Mouse (Mus musculus): ENCODE data around the gene Zfp784. TPM values are rescaled to one million over a fixed set of nuclear protein-coding genes. Genes with fewer than 3 reads are reported as not detected.

Zfp784 gene
- total and polyA plus RNA-seq, 2 experiments from 2014 or later, result 5.0 to 5.2 TPM

- Histone ChIP-seq H3K9me3 (ENCODE audit: low read length) (no peaks in the 10 kb centered on the region), H3K9ac (peak overlapping the region; percentile 95), H3K36me3 (ENCODE audit: insufficient read depth) (no peaks in the 10 kb centered on the region), H3K4me2 (ENCODE audit: low read depth) (peak overlapping the region; percentile 73), H3K27me3 (ENCODE audit: insufficient read depth, low read length) (peaks cover 8% of the 10 kb centered on the region), H3K4me3 (ENCODE audit: low read depth, low read length) (peak overlapping the region; percentile 65), H3K4me1 (ENCODE audit: insufficient read depth) (peaks cover 43% of the 10 kb centered on the region), H3K27ac (ENCODE audit: low read depth, low read length) (no peak overlapping the region; the same call in 1 of the 2 replicates)
- 30% methylated on average over 11 of the region's 11 CpGs for WGBS
- no peak for ATAC-seq
- peak; percentile 36; the same call in 1 of the 2 replicates for TF ChIP-seq CTCF (IDR thresholded peaks at IDR 0.05; ENCODE audit: low read depth)
- DNase-seq, result no peak
These were observed 19.6 kb upstream of the Zfp784 start for GRCm38 (mm10) chr7:5057804-5058203.

- Histone ChIP-seq H3K4me1 (ENCODE audit: insufficient read depth) (peaks cover 44% of the 10 kb centered on the region), H3K27ac (ENCODE audit: low read depth, low read length) (peak overlapping the region; percentile 77), H3K4me3 (ENCODE audit: low read depth, low read length) (peak overlapping the region; percentile 65), H3K9me3 (ENCODE audit: low read length) (no peaks in the 10 kb centered on the region), H3K36me3 (ENCODE audit: insufficient read depth) (no peaks in the 10 kb centered on the region), H3K27me3 (ENCODE audit: insufficient read depth, low read length) (peaks cover 8% of the 10 kb centered on the region), H3K4me2 (ENCODE audit: low read depth) (peak overlapping the region; percentile 73), H3K9ac (peak overlapping the region; percentile 95)
- DNase-seq, result no peak
- ATAC-seq, result no peak
- TF ChIP-seq CTCF (IDR thresholded peaks at IDR 0.05; ENCODE audit: low read depth), result no peak
- WGBS, result 36% methylated on average over 8 of the region's 8 CpGs
These were observed 19.1 kb upstream of the Zfp784 start for GRCm38 (mm10) chr7:5057381-5057780.

- no peak for TF ChIP-seq CTCF (IDR thresholded peaks at IDR 0.05; ENCODE audit: low read depth)
- peak overlapping the region; percentile 65 for H3K4me3 ChIP-seq (ENCODE audit: low read depth, low read length)
- peaks cover 8% of the 10 kb centered on the region for H3K27me3 ChIP-seq (ENCODE audit: insufficient read depth, low read length)
- peak; percentile 18 for ATAC-seq
- peak overlapping the region; percentile 77 for H3K27ac ChIP-seq (ENCODE audit: low read depth, low read length)
- peak overlapping the region; percentile 73 for H3K4me2 ChIP-seq (ENCODE audit: low read depth)
- peak overlapping the region; percentile 95 for H3K9ac ChIP-seq
- WGBS, result 4% methylated on average over 53 of the region's 55 CpGs
- H3K9me3 ChIP-seq (ENCODE audit: low read length), result no peaks in the 10 kb centered on the region
- peak; percentile 87 for DNase-seq
- no peaks in the 10 kb centered on the region for H3K36me3 ChIP-seq (ENCODE audit: insufficient read depth)
- peaks cover 44% of the 10 kb centered on the region for H3K4me1 ChIP-seq (ENCODE audit: insufficient read depth)
These were observed 18.5 kb upstream of the Zfp784 start for GRCm38 (mm10) chr7:5056651-5057263.

- Histone ChIP-seq H3K4me1 (ENCODE audit: insufficient read depth) (peaks cover 38% of the 10 kb centered on the region), H3K9me3 (ENCODE audit: low read length) (no peaks in the 10 kb centered on the region), H3K4me2 (ENCODE audit: low read depth) (peak overlapping the region; percentile 86), H3K4me3 (ENCODE audit: low read depth, low read length) (peak overlapping the region; percentile 87), H3K27ac (ENCODE audit: low read depth, low read length) (peak overlapping the region; percentile 62; the same call in 1 of the 2 replicates), H3K36me3 (ENCODE audit: insufficient read depth) (no peaks in the 10 kb centered on the region), H3K27me3 (ENCODE audit: insufficient read depth, low read length) (peaks cover 8% of the 10 kb centered on the region), H3K9ac (peak overlapping the region; percentile 87)
- DNase-seq, result peak; percentile 72
- no peak for ATAC-seq
- WGBS, result 11% methylated on average over 32 of the region's 32 CpGs
- no peak for TF ChIP-seq CTCF (IDR thresholded peaks at IDR 0.05; ENCODE audit: low read depth)
These were observed 15.4 kb upstream of the Zfp784 start for GRCm38 (mm10) chr7:5053456-5054179.

- Histone ChIP-seq H3K4me3 (ENCODE audit: low read depth, low read length) (peak overlapping the region; percentile 87), H3K27me3 (ENCODE audit: insufficient read depth, low read length) (peaks cover 8% of the 10 kb centered on the region), H3K4me1 (ENCODE audit: insufficient read depth) (peaks cover 36% of the 10 kb centered on the region), H3K9me3 (ENCODE audit: low read length) (no peaks in the 10 kb centered on the region), H3K4me2 (ENCODE audit: low read depth) (peak overlapping the region; percentile 86), H3K9ac (peak overlapping the region; percentile 87), H3K36me3 (ENCODE audit: insufficient read depth) (no peaks in the 10 kb centered on the region), H3K27ac (ENCODE audit: low read depth, low read length) (no peak overlapping the region; the same call in 1 of the 2 replicates)
- WGBS, result 11% methylated on average over 45 of the region's 45 CpGs
- DNase-seq (no peak), ATAC-seq (no peak)
- TF ChIP-seq CTCF (IDR thresholded peaks at IDR 0.05; ENCODE audit: low read depth), result no peak
These were observed 14.7 kb upstream of the Zfp784 start for GRCm38 (mm10) chr7:5052931-5053343.

- 4% methylated on average over 12 of the region's 12 CpGs for WGBS
- H3K4me1 ChIP-seq (ENCODE audit: insufficient read depth), result peaks cover 31% of the 10 kb centered on the region
- no peak for ATAC-seq
These were observed 14.2 kb upstream of the Zfp784 start for GRCm38 (mm10) chr7:5052438-5052837.

More at GRCm38 (mm10) chr7:5052438-5052837, 14.2 kb upstream of the Zfp784 start:
- DNase-seq, result no peak
- H3K9ac ChIP-seq, result peak overlapping the region; percentile 87
- H3K9me3 ChIP-seq (ENCODE audit: low read length), result no peaks in the 10 kb centered on the region
- H3K4me2 ChIP-seq (ENCODE audit: low read depth), result peak overlapping the region; percentile 86
- peak overlapping the region; percentile 87 for H3K4me3 ChIP-seq (ENCODE audit: low read depth, low read length)
- H3K27ac ChIP-seq (ENCODE audit: low read depth, low read length), result no peak overlapping the region; the same call in 1 of the 2 replicates
- H3K36me3 ChIP-seq (ENCODE audit: insufficient read depth), result no peaks in the 10 kb centered on the region
- H3K27me3 ChIP-seq (ENCODE audit: insufficient read depth, low read length), result peaks cover 8% of the 10 kb centered on the region
- TF ChIP-seq CTCF (IDR thresholded peaks at IDR 0.05; ENCODE audit: low read depth), result no peak

All from forebrain, postnatal 0 days (tissue).